Mouse (Mus musculus) lung, adult 2 months (tissue): Measurements from ENCODE around the gene Snd1. TPM values are rescaled to one million over a fixed set of nuclear protein-coding genes. Genes with fewer than 3 reads are reported as not detected.

Source experiments
- DNase-seq: peaks from one replicate; pipeline ENCODE4 v3.0.0; 2022
- H3K4me1 ChIP-seq: fragments of 200-500 bp; 2 replicates; pipeline ENCODE4 v1.6.1; 2011; ENCODE audit warnings: low read length; ENCODE audit not compliant: control insufficient read depth, insufficient read depth
- H3K4me3 ChIP-seq: fragments of 200-500 bp; replicated peaks from 2 replicates; pipeline ENCODE3; 2011; ENCODE audit warnings: low read depth, mild to moderate bottlenecking, control low read depth, low read length; ENCODE audit errors: extremely low read depth
- CTCF ChIP-seq: fragments of 200-500 bp; IDR thresholded peaks from 2 replicates; pipeline ENCODE4 v1.5.1; 2011; ENCODE audit warnings: mild to moderate bottlenecking, low read length, control low read depth; ENCODE audit not compliant: insufficient read depth
- POLR2A ChIP-seq: fragments of 200-500 bp; IDR thresholded peaks from 2 replicates; pipeline ENCODE4 v1.6.1; 2011; ENCODE audit warnings: low read depth, mild to moderate bottlenecking, control low read depth, low read length, borderline replicate concordance; ENCODE audit errors: extremely low read depth
- WGBS: fragments of 180-500 bp; shearing (Covaris S2); methylation state at CpG from one replicate; pipeline ENCODE4 v1.1.7; 2018; 5-methylcytosine and 5-hydroxymethylcytosine counted together
- polyA plus RNA-seq: library from polyadenylated mRNA; depleted of rRNA; stranded (reverse); fragments of >200 nt; gene quantifications from 2 replicates; pipeline ENCODE4 v1.2.3, GENCODE M21; 2012

Snd1 gene
- polyA plus RNA-seq, 1 experiment, result 88.3 TPM

- no peak overlapping the region for H3K4me3 ChIP-seq
- TF ChIP-seq POLR2A (no peak), CTCF (no peak)
- no peaks in the 10 kb centered on the region for H3K4me1 ChIP-seq
- WGBS, result 96% methylated on average over 3 of the region's 3 CpGs
- DNase-seq, result no peak
These were observed 107.9 kb downstream of the Snd1 start for GRCm38 (mm10) chr6:28582847-28583246.

DNA sequence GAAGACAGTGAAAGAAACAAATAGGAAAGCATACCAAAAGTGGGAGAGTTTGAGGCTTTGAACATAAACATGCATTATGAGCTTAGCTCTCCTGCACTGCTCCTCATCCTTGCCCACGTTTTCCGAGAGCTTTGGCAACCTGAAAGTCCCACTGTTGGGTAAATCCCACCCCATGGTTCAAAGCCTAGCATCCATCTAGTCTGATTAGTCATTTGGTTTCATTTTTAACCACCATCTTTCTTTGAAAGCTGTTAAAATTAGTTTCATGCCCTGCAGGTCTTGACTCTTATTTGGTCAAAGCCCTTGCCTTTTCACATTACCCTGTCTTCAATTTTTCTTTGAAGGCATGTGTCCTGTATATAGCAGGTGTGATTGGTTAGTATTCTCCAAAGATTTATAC is 108.5 kb downstream of the Snd1 start:
- no peaks in the 10 kb centered on the region for H3K4me1 ChIP-seq
- H3K4me3 ChIP-seq, result no peak overlapping the region
- TF ChIP-seq CTCF (no peak), POLR2A (no peak)
- DNase-seq, result no peak
- WGBS, result 95% methylated on average over 2 of the region's 2 CpGs

GRCm38 (mm10) chr6:28586806-28587205 is 111.9 kb downstream of the Snd1 start:
- TF ChIP-seq POLR2A (no peak), CTCF (no peak)
- no peak for DNase-seq
- WGBS, result 50% methylated on average over 3 of the region's 3 CpGs
- H3K4me3 ChIP-seq, result no peak overlapping the region
- H3K4me1 ChIP-seq, result no peaks in the 10 kb centered on the region

- TF ChIP-seq CTCF (no peak), POLR2A (no peak)
- Histone ChIP-seq H3K4me1 (peaks cover 3% of the 10 kb centered on the region; the same call in 1 of the 2 replicates), H3K4me3 (no peak overlapping the region)
- 77% methylated on average over 5 of the region's 5 CpGs for WGBS
- DNase-seq, result no peak
These were observed 113.7 kb downstream of the Snd1 start for GRCm38 (mm10) chr6:28588494-28589171.

GRCm38 (mm10) chr6:28592323-28592893 is 117.5 kb downstream of the Snd1 start:
- TF ChIP-seq POLR2A, result no peak
- no peak for TF ChIP-seq CTCF
- no peak for DNase-seq
- WGBS, result 83% methylated on average over 3 of the region's 3 CpGs
- no peak overlapping the region for H3K4me3 ChIP-seq
- peaks cover 3% of the 10 kb centered on the region; the same call in 1 of the 2 replicates for H3K4me1 ChIP-seq

- Histone ChIP-seq H3K4me3 (no peak overlapping the region), H3K4me1 (peaks cover 3% of the 10 kb centered on the region; the same call in 1 of the 2 replicates)
- 75% methylated on average over 3 of the region's 3 CpGs for WGBS
- TF ChIP-seq CTCF (no peak), POLR2A (no peak)
- no peak for DNase-seq
These were observed 118.8 kb downstream of the Snd1 start for GRCm38 (mm10) chr6:28593708-28594107.

GRCm38 (mm10) chr6:28594759-28595158 is 119.8 kb downstream of the Snd1 start:
- Histone ChIP-seq H3K4me1 (peaks cover 3% of the 10 kb centered on the region; the same call in 1 of the 2 replicates), H3K4me3 (no peak overlapping the region)
- WGBS, result 91% methylated on average over 4 of the region's 4 CpGs
- TF ChIP-seq CTCF (no peak), POLR2A (no peak)
- no peak for DNase-seq

- Histone ChIP-seq H3K4me1 (peaks cover 3% of the 10 kb centered on the region; the same call in 1 of the 2 replicates), H3K4me3 (no peak overlapping the region)
- 44% methylated on average over 1 of the region's 1 CpGs for WGBS
- DNase-seq, result no peak
- no peak for TF ChIP-seq CTCF
- TF ChIP-seq POLR2A, result no peak
These were observed 120.3 kb downstream of the Snd1 start for GRCm38 (mm10) chr6:28595231-28595630.

- TF ChIP-seq CTCF (no peak), POLR2A (no peak)
- no peak for DNase-seq
- WGBS, result 93% methylated on average over 5 of the region's 5 CpGs
- Histone ChIP-seq H3K4me3 (no peak overlapping the region), H3K4me1 (peaks cover 3% of the 10 kb centered on the region; the same call in 1 of the 2 replicates)
These were observed 122.3 kb downstream of the Snd1 start for GRCm38 (mm10) chr6:28597266-28597665.

DNA sequence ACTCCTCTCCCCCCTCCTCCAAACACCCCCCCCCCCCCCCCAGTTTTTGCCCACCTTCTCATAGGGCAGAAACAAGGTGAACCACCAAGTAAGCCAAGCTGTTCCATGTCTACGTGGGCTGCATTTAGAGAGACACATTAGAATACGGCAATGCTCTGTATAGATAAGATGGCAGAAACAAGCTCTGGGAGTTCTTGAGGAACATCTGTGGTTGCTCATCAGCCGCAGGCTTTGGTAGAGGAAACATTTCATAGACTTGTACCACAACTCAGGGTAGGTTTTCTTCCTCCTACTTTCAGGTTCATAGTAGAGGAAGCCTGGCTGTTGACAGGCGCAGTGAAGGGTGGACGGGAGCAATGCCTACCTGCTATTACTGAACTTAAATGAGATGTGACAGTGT is 124.2 kb downstream of the Snd1 start:
- Histone ChIP-seq H3K4me1 (no peaks in the 10 kb centered on the region), H3K4me3 (no peak overlapping the region)
- WGBS, result 92% methylated on average over 5 of the region's 5 CpGs
- TF ChIP-seq POLR2A, result no peak
- TF ChIP-seq CTCF, result no peak
- no peak for DNase-seq
